Mouse (Mus musculus): ENCODE results near the gene Gm21874. TPM values are rescaled to one million over a fixed set of nuclear protein-coding genes. Genes with fewer than 3 reads are reported as not detected.
"Not testable (repeated sequence)": the region's sequence is repeated elsewhere in the genome, so short reads cannot be mapped to it uniquely, and the experiment has no call there.

Gm21874 gene
- not detected in 2 replicates for polyA plus RNA-seq (2014; fragmentation: Nextera tagmentation; extraction: Ambion mirVana)

GRCm38 (mm10) chrY:9416048-9416447 is at the start of gene Gm21874:
Gene Gm21874, minus strand, starts transcription at chrY:9416148.
- H3K9me3 ChIP-seq (ENCODE audit: control insufficient read depth, low read length); H3K27ac ChIP-seq (replicated peaks; ENCODE audit: low read depth, low read length); H3K9ac ChIP-seq (ENCODE audit: low read depth, low read length); H3K27me3 ChIP-seq (replicated peaks; ENCODE audit: control insufficient read depth, insufficient read depth, low read length); ATAC-seq (ENCODE audit: low read depth); H3K36me3 ChIP-seq (ENCODE audit: control insufficient read depth, insufficient read depth, low read length); H3K4me3 ChIP-seq (ENCODE audit: low read depth, low read length); H3K4me2 ChIP-seq (ENCODE audit: low read depth, low read length); DNase-seq (ENCODE audit: low spot score); H3K4me1 ChIP-seq (ENCODE audit: control insufficient read depth, insufficient read depth, low read length): not testable (repeated sequence)

Other genes starting within 250 kb of the Gm21874 start
- not detected in 2 replicates for gene Gm21721, start 214.0 kb downstream of the Gm21874 start, polyA plus RNA-seq (2014; fragmentation: Nextera tagmentation; extraction: Ambion mirVana)
- not detected in 2 replicates for gene Gm21812, start 69.0 kb downstream of the Gm21874 start, polyA plus RNA-seq (2014; fragmentation: Nextera tagmentation; extraction: Ambion mirVana)

Measured in embryonic facial prominence, embryonic 14.5 days (tissue).